Mouse (Mus musculus) thymus, adult 2 months (tissue): ENCODE measurements around the gene Plxnb1.

Experiments used
- CTCF ChIP-seq: fragments of 200-500 bp; IDR thresholded peaks from 2 replicates; pipeline ENCODE4 v1.5.1; 2012; ENCODE audit warnings: mild to moderate bottlenecking, control low read depth, low read length, moderate library complexity, borderline replicate concordance; ENCODE audit not compliant: control insufficient read depth, poor library complexity, insufficient read depth; ENCODE audit errors: extremely low read depth
- POLR2A ChIP-seq: fragments of 200-500 bp; IDR thresholded peaks from 2 replicates; pipeline ENCODE4 v1.6.1; 2012; ENCODE audit warnings: mild to moderate bottlenecking, low read length, control low read depth, moderate library complexity; ENCODE audit not compliant: control insufficient read depth, poor library complexity, insufficient read depth; ENCODE audit errors: extremely low read depth

GRCm38 (mm10) chr9:109093786-109094552 lies 1.2 kb upstream of the Plxnb1 start:
- TF ChIP-seq CTCF (no peak), POLR2A (no peak)
